Mouse (Mus musculus): Measurements from ENCODE around the gene Sox6.

- TF ChIP-seq CTCF (IDR thresholded peaks at IDR 0.05; ENCODE audit: low read depth, low read length) = no peak
- TF ChIP-seq POLR2A (IDR thresholded peaks at IDR 0.05; ENCODE audit: borderline replicate concordance, low read depth, low read length) = no peak
Observed at GRCm38 (mm10) chr7:115486431-115486830, 552.2 kb downstream of the Sox6 start.
